Mouse (Mus musculus) right cerebral cortex, postnatal 36 days (tissue): ENCODE data around the gene Wdr62.
A peak's percentile ranks its signal among the peaks of the same experiment; 100 is the strongest.

Experiments used
- DNase-seq, 2 experiments: peaks; one replicate each; pipeline ENCODE4 v3.0.0; 2022; ENCODE audit warnings: low spot score in 2 of 2, mixed read lengths in 1 of 2

The Wdr62 gene

GRCm38 (mm10) chr7:30279951-30280669 is at the start of gene Wdr62, which contains the start of gene Thap8:
TSS of gene Wdr62 (minus strand) at chr7:30280419.
TSS of gene Thap8 (plus strand) at chr7:30280094.
- peak; percentile 83 to 88 for DNase-seq

DNA sequence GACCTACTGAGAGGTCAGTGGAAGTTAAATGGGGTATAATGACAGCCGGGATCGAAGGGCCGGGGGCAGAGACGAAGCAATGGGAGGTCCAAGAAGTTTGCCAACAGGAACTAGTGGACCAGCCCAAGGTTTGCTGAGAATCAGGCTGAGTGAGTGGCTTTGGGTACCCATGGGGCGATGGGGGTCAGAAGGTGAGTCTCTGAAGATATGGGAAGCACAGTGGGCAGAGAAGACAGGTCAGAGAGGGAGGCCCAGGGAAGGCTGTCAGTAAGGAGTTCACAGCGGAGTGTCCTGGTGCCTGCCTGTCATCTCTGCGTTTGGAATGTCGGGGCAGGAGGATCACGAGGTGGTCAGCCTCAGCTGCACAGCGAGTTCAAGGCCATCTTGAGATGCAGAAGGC is 48.2 kb upstream of the Wdr62 start:
- DNase-seq: no peak

DNA sequence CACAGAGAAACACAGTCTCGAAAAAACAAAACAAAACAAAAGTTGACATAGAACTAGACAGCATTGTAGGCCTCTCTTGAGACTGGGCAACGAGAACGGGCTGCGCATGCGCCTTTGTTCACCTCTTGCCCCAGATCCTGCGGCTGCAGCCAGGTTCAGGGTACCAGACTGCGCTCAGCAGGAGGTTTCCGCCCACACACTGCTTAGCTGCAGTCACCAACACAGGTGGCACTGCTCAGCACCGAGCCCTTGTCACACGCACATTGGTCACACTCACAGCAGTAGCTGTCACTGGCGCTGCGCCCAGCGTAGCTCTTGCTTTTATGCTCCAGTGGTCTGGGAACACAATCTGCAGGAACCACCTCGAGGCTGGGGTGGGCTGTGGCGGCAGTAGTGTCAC is 46.9 kb upstream of the Wdr62 start:
- DNase-seq: no peak

DNA sequence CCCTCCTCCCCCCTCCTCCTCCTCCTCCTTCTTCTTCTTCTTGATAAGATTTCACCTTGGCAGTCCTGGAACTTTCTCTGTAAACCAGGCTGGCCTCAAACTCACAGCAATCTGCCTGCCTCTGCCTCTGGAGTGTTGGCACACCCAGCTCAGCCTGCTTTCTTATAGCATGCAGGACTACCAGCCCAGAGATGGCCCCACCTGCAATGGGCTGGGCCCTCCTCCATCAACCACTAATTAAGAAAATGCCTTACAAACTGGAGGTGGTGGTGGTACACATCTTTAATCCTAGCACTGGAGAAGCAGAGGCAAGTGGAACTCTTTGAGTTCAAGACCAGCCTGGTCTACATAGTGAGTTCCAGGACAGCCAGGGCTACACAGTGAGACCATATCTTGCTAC is 46.2 kb upstream of the Wdr62 start:
- no peak for DNase-seq

- DNase-seq: no peak
These were observed 45.1 kb upstream of the Wdr62 start for GRCm38 (mm10) chr7:30325364-30325763.

- DNase-seq: peak; percentile 60 to 72
These were observed 44.2 kb upstream of the Wdr62 start for GRCm38 (mm10) chr7:30324300-30324944.

- no peak for DNase-seq
These were observed 43.6 kb upstream of the Wdr62 start, which contains the start of gene Sdhaf1 for GRCm38 (mm10) chr7:30323795-30324194. TSS of gene Sdhaf1 (minus strand) at chr7:30323895.

DNA sequence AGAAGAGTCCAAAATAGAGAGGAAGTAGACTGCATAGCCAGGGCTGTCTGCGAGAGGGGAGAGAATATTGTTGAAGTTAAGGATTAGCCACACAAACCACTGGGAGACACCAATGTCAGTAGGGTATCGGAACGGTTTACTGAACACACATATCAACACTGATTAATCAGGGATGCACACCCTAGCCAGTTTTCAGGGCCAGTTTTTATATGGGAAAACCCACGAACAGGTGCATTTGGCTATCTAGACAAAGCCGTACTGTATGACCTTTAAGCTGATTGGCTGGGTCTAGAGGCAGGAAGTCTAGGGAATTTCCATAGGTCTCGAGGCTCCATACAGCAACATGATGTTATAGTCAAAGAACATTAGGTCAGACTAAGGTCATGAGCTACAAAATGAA is 42.6 kb upstream of the Wdr62 start:
- DNase-seq: no peak

DNA sequence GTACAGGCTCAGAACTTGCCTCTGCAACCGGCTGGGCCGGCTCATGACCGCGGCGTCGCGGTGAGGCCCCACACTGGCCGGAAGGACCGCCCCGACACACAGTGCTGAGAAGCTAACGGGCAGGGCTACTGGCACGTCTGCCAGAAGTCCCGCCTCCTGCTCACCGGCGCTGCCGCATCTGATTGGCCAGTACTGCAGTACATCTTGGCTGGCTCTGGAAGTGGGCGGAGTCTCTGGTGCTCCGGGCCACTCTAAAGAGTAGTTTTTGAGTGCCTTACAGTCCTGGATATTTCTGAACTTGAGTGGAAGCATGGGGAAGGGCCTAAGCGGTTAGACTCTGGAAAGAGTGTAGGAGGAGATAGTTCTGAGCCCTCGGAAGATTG is 42.1 kb upstream of the Wdr62 start:
- peak; percentile 96 to 97 for DNase-seq

DNA sequence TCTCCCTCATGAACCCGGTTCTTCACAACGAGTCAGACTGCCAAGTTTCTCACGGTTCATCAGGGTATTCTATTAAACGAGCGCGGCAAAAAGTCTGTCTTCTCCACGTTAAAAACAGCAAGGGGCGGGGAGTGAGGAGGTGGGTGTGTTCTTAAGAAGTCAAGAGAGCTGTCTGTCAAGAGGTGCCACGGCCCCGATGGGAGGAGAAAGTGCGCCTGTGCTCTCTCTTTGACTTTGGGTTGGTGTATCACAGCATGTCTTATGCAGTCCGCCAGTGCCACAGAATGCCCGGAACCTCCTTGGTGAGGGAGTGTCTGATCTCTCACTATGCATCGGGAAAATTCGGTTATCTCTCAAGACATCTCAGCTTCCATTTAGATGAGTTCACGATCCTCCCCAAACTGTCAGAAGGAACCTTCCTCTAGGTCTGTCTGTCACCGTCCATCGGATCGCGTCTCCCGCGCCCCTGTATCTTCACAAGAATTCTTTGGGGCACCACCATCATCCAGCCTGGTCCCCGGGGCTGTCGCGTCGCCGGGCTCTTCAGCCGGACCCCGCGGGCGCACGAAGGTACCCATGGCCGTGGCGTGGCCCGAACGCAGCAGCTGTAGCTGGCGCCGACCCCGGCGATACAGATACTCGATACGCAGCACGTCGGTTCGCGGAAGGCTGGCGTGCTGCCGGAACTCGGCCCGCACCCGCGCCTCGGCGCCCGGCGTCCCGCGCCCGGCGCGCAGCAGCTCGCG is 41.5 kb upstream of the Wdr62 start, which contains the start of gene E130208F15Rik:
Gene E130208F15Rik (plus strand): TSS at position 202 of the 746 bp plus-strand sequence.
- peak; percentile 62 to 79 for DNase-seq

DNA sequence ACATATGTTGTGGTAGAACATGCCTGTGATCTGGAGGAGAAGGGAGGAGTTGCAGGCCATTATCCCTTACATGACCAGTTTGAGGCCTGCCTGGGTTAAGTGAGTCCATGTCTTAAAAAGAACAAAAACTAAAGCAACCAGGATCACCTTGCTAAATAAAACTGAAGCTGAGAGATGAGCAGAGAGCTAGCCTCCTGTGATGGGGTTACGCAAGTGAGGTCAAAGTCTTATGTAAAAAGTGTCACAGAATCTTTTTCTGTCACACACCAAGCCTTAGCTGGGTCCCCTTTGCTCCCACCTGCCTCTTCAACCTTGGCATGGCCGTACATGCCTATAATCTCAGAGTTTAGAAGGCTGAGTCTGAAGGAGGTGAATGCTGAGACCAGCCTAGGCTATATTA is 40.7 kb upstream of the Wdr62 start:
- no peak for DNase-seq

- DNase-seq: no peak
These were observed 37.9 kb upstream of the Wdr62 start for GRCm38 (mm10) chr7:30318142-30318541.

- no peak for DNase-seq
These were observed 35.6 kb upstream of the Wdr62 start for GRCm38 (mm10) chr7:30315559-30316529.

DNA sequence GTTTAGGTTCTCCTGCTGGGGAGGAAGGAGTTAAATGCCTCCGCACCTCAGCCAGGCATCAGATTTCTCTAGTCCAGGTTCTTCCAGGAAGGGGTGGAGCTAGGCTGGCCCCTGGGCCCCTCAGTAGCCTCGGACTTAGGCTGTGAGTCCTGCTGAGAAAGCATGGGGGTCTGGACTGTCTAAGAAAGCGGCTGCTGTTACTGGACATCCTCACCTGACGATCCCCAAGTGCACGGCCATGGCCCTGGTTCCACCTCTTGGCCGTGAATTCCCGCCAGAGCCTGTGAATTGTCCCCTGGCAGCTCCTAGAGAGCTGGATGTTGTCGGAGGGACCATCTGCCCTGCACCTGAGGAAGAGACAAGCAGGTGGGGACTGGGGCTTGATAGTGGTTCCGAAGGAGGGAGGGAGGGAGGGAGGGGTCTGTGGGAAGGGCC is 34.5 kb upstream of the Wdr62 start, which contains the start of gene Syne4:
Gene Syne4 (plus strand): TSS at position 87 of the 435 bp plus-strand sequence.
- no peak for DNase-seq

- DNase-seq: no peak
These were observed 33.6 kb upstream of the Wdr62 start for GRCm38 (mm10) chr7:30313666-30314320.

DNA sequence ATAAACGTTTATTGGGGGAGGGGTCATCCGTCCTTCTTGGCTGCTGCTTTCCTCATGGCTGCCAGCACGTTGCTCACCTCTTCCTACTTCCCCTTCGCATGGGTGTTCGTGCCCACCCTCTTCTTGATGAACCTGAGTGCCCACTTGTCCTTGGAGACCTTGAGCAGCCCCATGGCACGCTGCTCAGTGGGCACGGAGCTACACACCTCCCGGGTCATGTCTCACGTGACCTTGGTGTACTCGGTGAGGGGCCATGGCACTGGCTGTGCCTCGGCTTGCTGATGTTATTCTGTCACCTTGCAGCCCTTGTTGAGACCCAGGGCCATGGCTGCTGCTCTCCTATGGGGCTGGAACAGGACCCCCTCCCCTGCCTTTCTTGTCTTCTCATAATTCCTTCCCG is 29.9 kb upstream of the Wdr62 start:
- DNase-seq: no peak

GRCm38 (mm10) chr7:30309395-30310129 is 29.3 kb upstream of the Wdr62 start:
- no peak for DNase-seq

GRCm38 (mm10) chr7:30308076-30309005 is 28.1 kb upstream of the Wdr62 start, which contains the start of gene Alkbh6:
TSS of gene Alkbh6 (plus strand) at chr7:30308717.
- peak; percentile 96 to 98 for DNase-seq
